Mouse (Mus musculus): ENCODE data around the gene Ubxn11.
A peak's percentile ranks its signal among the peaks of the same experiment; 100 is the strongest.

The Ubxn11 gene

GRCm38 (mm10) chr4:134090521-134091224 lies 11.7 kb upstream of the Ubxn11 start:
- no peak for DNase-seq (ENCODE audit: low spot score)

- DNase-seq (ENCODE audit: low spot score): no peak
Observed at GRCm38 (mm10) chr4:134091225-134091529, 11.2 kb upstream of the Ubxn11 start.

DNA sequence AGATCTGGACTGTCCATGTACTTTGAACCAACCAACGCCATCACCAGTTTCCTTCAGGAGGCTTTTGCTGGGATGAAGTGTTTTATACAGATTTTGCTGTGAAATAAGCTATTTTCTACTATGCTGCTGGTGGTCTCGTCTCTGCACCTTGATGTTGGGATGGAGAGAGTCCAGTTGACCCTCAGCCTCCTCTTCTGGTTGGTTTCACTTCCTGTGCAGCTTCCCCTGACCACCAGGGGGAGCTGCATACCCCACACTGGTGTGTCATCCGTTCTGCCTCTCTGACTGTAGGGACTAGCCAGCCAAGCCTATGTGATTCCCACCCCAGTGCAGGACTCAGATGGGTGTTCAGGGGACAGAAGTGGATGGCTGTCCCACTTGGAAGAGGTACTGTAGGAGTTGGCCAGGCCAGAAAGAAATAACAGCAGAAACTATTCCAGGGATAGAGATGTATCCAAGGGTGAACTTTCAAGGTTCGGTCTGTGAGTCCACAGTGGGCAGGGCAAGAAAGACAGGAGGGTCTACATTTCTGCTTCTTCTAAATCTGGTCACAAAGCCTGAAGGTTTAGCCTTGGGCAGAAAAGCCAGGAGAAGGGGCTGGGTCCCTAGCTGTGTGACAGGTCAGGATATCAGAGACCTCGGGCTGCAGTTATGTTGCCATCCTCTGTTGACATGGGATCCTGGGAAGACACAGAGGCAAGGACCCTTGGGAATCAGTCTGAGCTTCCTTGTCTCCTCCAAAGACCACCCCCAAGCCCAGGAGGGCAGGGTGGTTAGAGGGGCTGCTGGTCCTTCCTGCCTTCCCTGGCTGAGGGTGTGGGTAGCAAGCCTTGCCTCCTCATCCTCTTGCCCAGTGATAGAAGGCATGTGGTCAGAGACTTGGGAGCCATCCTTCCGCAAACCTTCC lies 9.7 kb upstream of the Ubxn11 start:
- DNase-seq (ENCODE audit: low spot score): peak; percentile 45

GRCm38 (mm10) chr4:134094004-134094564 lies 8.3 kb upstream of the Ubxn11 start:
- DNase-seq (ENCODE audit: low spot score): no peak

GRCm38 (mm10) chr4:134094923-134095547 lies 7.3 kb upstream of the Ubxn11 start, which contains the start of gene Cd52:
Gene Cd52 (minus strand): TSS chr4:134095082.
- DNase-seq (ENCODE audit: low spot score): no peak

DNA sequence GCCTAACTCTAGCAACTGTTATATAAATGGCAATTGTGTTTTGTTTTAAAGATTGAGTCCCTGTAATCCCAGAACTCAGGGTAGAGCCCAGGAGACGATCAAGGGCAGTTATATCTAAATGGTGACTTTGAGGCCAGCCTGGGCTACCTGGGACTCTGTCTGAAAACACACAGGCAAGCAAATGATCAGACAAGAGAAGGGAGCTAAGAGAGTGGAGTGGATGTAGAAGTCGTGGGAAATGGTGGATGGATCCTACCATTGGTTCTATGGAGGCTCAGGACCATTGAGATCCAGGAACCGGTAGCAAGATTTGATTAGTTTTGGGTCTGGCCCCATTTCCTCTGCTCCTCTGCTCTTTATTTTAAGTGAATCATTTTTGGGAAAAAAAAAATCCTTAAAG lies 6.2 kb upstream of the Ubxn11 start:
- DNase-seq (ENCODE audit: low spot score): no peak

GRCm38 (mm10) chr4:134097015-134097608 lies 5.3 kb upstream of the Ubxn11 start:
- no peak for DNase-seq (ENCODE audit: low spot score)

DNA sequence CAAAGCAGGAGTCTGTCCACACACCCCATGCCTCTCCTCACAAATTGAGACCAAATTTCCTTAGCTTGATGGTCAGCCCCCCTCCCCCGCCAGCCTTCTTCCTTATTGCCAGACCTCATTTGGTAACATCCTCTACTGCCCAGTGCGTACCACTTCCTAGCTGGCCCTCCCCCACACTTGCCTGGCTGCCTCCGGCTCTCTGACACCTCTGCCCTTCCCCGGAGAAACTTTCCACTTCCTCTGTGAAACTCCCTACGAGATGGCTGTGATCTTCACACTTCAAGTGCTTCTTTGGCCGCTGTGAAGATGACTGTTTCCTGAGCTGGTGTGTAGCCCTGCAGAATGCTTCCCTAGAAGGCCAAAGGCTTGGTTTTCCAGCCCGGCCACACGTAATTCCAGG lies 3.7 kb upstream of the Ubxn11 start:
- DNase-seq (ENCODE audit: low spot score): no peak

- no peak for DNase-seq (ENCODE audit: low spot score)
Observed at GRCm38 (mm10) chr4:134100245-134100644, 2.1 kb upstream of the Ubxn11 start.

DNA sequence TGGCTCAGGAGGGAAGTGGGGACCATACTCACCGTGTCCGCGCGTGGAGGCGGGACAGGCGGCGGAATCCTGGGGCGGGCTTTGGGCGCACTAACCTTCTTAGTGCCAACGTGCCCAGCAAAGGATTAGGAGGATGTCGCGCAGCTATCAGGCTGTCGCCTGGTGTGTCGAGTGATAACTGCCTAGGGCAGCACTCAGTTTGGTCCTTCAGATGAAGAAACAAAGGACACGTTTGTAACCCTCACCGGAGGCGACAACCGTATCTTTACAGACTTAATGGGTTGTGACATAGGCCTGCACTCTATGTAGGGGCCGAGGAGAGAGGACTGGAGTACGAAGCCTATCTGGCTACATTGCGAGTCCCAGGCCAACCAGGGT lies 361 bp downstream of the Ubxn11 start:
- DNase-seq (ENCODE audit: low spot score): no peak

DNA sequence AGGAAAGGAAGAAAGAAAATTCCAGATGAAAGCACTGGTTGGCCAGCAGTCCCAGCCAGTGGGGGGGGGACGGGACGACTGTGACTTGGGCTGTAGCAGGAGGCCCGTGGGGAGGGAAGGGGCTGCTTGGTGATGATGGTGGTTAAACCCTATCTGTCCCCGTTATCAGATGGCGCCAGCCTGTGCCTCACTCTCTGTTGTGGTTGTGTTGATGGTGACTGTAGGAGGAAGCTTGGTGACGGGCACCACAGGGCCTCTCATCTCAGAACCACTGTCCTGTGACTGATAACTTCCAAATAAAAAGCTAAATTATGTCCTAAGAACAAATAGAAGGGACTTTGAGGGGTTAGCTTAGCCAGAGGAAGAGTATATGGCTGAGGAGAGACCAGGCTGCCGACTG lies 3.7 kb downstream of the Ubxn11 start:
- DNase-seq (ENCODE audit: low spot score): no peak

- no peak for DNase-seq (ENCODE audit: low spot score)
Observed at GRCm38 (mm10) chr4:134107730-134108129, 5.4 kb downstream of the Ubxn11 start.

DNA sequence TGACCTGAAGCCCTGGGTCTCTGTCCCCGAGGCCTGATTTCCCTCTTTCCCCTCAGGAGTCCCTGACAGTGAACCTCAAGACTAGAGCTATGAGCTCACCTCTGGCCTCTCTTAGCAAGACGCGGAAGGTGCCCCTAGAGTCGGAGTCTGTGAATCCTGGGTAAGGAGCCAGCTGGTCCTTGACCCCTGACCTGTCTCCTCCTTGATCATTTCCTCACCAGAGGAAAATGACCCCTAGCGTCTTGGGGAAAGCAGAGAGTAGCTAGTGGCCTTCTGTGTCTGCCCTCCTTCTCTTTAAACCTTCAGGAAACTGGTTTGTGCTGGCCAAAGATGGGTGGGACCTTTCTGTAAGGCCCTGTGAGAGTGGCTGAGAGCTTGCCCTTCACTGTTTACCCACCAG lies 5.8 kb downstream of the Ubxn11 start:
- no peak for DNase-seq (ENCODE audit: low spot score)

- no peak for DNase-seq (ENCODE audit: low spot score)
Observed at GRCm38 (mm10) chr4:134110653-134111052, 8.3 kb downstream of the Ubxn11 start.

- peak; percentile 53 for DNase-seq (ENCODE audit: low spot score)
Observed at GRCm38 (mm10) chr4:134112403-134112802, 10.0 kb downstream of the Ubxn11 start.

DNA sequence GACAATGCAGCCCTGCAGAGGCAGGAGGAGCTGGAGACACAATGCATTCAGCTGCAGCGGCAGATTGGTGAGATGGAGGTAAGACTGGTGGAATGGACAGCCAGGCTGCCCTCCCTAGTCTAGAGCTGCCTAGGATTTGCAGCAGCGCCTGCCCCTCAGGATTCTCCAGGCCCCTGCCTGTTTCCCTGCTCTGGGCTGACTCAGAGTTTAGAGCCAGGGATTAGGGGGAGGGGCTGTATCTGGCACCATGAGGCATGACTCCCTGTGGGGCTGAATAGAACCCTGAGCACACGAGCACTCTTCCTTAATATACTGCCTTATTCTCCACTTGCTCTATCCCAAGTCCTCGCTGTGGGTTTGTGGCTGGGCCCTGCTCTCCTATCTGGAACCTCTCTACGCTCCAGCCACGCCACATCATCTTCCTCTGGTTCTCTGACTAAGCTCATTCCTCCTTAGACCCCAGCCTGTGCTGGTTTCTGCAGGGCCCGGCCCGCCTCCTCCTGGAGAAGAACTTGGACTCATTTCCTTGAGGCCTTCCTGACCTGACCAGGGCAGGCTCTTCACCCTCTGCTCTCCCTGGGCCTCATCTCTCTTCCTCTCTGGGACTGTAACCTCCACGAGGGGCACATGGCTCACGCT lies 11.1 kb downstream of the Ubxn11 start:
- DNase-seq (ENCODE audit: low spot score): no peak

GRCm38 (mm10) chr4:134114038-134114437 lies 11.7 kb downstream of the Ubxn11 start:
- DNase-seq (ENCODE audit: low spot score): no peak

- DNase-seq (ENCODE audit: low spot score): no peak
Observed at GRCm38 (mm10) chr4:134115215-134116144, 13.1 kb downstream of the Ubxn11 start.

DNA sequence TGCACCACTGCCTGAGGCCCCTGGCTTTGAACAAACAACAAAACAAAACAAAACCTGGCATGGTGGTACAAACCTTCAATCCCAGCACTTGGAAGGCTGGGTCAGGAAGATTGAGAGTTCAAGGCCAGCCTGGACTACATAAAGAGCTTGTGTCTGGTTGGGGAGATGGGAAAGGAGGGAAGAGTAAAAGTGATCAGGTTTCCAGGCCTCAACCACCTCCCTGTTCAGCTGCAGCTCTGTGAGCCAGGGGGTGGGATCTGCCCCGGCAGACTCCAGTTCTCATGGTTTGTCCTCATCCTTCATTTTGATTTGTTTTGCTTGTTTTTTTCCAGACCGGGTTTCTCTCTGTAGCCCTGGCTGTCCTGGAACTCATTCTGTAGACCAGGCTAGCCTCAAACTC lies 14.1 kb downstream of the Ubxn11 start:
- no peak for DNase-seq (ENCODE audit: low spot score)

- DNase-seq (ENCODE audit: low spot score): no peak
Observed at GRCm38 (mm10) chr4:134117012-134117411, 14.6 kb downstream of the Ubxn11 start.
